Mouse (Mus musculus) left cerebral cortex, postnatal 4 days (tissue): ENCODE results near the gene 2010111I01Rik. TPM values are rescaled to one million over a fixed set of nuclear protein-coding genes. Genes with fewer than 3 reads are reported as not detected.

Experiments used
- DNase-seq: peaks from one replicate; pipeline ENCODE4 v3.0.0-alpha.2; 2022
- intact Hi-C: fragments of 180-260 bp; cut with DNase I; formaldehyde crosslinking; loops from one replicate; pipeline ENCODE4 v1.15.1; 2025
- total RNA-seq, 2 experiments: library from RNA; stranded (reverse); gene quantifications; 2 replicates each; pipeline ENCODE4 v1.2.3; 2021

Gene 2010111I01Rik
- total RNA-seq, 2 experiments from 2014 or later: 42.3 to 51.9 TPM

GRCm38 (mm10) chr13:63277316-63277715 is 312.6 kb downstream of the 2010111I01Rik start:
- DNase-seq: no peak
- intact Hi-C loops: no loop called here

DNA sequence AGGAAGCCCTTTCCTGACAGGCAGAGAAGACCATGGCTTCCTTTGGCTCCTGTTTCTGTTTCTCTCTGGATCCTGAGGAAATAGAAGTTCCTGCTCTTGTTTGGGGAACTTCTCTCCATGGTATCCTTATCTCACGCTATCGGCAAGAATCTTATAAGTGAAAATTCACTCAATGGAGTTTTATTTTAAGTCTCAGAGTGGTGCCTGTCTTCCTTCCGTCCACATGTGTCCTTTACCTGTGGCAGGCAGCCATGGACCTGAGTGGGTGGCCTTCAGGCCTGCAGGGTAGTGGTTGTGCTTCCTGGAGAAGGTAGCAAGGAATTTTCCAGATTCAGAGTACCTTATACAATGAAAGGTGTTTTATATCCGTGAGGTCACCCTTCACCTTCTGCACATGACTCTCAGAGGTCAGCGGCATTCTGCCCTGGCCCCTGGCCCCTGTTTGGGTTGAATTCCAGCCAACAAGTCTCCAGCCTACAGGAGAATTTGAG is 313.5 kb downstream of the 2010111I01Rik start:
- intact Hi-C loops: no loop called here

DNA sequence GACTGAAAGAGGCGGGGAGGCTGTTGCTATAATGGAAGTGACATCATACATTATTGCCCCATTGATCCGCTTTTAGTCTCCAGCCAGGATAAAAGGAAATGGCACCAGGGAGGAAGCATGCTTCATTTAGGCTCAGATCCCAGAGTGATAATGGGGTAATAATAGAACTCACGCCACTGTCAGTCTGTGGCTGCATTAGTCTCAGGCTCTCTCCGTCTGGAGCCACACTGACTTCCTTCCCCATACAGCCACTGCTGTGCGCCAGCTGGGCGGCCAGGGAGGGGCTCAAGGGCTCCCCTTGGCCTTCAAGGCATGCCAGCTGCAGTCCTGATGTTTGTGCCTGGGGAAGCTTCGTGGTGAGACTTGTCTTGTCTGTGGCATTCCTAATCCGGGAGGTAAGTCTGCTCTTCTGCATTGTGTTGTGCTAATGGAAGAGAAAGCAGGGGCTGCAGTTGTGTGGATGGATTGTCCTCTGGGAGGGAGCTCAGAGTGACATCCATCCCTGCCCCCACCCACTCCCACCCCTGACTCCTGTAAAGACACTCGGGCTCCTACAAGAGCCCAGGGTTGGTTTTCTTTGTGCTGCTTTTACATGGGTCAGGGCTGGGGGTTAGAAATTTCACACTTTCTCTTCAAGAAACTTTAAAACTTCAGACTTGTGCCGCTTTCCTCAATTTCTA is 314.2 kb downstream of the 2010111I01Rik start:
- intact Hi-C loops: no loop called here
- DNase-seq: no peak

More for the DNA sequence above, 313.5 kb downstream of the 2010111I01Rik start:
- no peak for DNase-seq

- DNase-seq: no peak
- intact Hi-C loops: no loop called here
Measured at GRCm38 (mm10) chr13:63279807-63280206, 315.1 kb downstream of the 2010111I01Rik start.

DNA sequence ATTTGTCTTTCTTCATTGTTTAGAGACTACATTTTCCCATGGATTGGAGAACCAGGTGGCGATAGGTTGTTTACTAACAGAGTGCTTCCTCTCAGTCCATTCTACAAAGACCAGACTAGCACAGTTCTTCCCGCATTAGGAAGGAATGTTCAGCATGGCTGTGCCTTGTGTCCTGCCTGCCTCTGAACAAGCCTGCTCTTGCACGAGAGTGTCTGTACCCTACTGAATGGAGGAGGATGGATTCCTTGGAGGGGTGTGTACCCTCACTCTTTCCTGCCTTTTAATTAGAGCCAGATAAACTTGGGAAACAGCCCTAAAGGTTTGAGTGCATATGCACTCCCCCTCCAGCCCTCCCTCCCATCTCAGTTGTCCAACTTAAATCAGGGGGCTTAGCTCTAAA is 315.7 kb downstream of the 2010111I01Rik start:
- DNase-seq: no peak
- intact Hi-C loops: no loop called here

- DNase-seq: no peak
- intact Hi-C loops: no loop called here
Measured at GRCm38 (mm10) chr13:63281206-63281605, 316.5 kb downstream of the 2010111I01Rik start.

- DNase-seq: no peak
- intact Hi-C loops: no loop called here
Measured at GRCm38 (mm10) chr13:63283236-63283635, 318.5 kb downstream of the 2010111I01Rik start.

GRCm38 (mm10) chr13:63284748-63285147 is 320.1 kb downstream of the 2010111I01Rik start:
- intact Hi-C loops: no loop called here
- DNase-seq: no peak

DNA sequence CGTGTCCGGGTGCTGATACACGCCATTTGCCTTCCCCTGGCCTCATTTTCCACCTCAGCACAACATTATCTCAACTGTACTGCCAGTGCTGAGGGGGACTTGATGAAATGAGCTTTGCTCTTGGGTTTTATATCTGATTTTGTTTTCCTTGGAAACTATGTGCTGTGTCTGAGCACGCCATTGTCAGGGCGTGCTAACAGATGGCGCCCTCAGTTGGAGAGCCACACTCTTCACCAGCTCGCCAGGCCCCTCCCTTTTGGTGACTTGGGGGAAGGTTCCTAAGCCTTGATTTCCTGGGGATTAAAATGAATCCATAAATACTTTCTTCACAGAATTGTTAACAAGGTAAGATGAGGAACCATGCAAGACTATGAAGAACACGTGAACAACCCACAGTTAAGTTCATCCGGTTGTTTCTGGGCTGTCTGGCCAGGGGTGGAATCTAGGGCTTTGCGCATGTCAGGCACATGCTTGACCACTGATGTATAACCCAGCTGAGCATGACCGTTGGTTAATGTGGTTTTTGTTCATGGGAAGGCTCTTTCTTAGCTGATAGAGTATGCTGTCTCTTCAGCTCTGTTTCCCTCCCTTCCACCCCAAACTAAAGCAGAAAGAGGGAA is 321.9 kb downstream of the 2010111I01Rik start:
- DNase-seq: peak; percentile 21
- intact Hi-C loops: no loop called here

DNA sequence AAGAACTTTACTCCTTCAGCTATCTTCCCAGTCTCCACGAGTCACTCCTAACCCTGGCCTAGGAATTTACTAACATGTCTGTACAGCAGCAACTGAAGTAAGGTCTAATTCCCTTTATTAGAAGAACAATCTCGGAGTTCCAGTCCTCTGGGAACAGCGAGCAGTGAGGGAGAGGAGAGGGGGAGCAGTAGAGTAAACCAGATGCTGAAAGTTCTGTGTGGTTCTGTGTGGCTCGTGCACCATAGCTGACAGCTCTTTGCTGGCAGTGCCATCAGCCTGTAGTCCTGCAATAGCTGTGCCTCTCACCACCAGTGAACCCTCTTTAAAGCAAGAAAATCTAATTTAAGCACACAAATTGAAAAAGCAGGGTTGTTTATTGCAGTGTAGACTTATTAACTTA is 324.5 kb downstream of the 2010111I01Rik start:
- intact Hi-C loops: no loop called here
- DNase-seq: no peak

DNA sequence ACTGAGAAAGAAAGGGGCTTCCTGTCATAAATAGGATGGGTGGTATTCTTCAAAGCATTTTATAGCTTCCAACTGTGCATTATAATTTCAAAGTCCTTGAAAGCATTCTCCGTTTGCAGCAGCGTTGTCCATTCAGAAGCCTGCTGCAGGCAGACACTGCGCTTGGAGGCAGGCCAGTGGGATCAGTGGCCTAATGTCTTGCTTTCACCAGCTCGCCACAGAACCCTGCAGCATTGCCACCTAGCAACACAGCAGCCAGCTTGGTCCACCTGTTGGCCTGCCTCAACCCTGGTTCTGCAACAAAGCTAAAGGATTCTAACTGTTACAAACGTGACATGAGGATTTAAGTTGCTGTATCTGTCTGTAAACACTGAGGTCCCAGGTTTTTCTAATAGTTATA is 325.0 kb downstream of the 2010111I01Rik start:
- DNase-seq: no peak
- intact Hi-C loops: no loop called here

GRCm38 (mm10) chr13:63290126-63290525 is 325.4 kb downstream of the 2010111I01Rik start:
- intact Hi-C loops: no loop called here
- no peak for DNase-seq

DNA sequence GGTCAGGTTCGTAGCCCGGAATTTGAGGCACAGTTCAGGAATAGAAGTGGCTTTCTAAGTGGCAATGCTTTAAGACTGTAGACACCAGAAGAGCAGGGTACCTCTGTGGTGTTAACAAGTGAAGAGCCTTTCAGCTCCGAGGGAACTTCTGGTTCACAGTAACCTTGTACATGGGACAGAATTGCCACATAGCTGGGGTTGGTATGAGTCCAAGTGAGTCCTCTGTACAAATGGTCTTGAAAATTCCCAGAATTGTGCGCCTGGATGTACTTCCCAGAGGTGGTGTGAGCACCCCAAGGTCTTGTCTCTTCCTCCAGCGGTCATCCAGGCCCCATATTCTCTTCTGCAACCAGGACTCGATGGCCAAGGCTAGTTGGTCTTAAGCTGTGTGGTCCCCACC is 326.3 kb downstream of the 2010111I01Rik start:
- intact Hi-C loops: no loop called here
- no peak for DNase-seq

DNA sequence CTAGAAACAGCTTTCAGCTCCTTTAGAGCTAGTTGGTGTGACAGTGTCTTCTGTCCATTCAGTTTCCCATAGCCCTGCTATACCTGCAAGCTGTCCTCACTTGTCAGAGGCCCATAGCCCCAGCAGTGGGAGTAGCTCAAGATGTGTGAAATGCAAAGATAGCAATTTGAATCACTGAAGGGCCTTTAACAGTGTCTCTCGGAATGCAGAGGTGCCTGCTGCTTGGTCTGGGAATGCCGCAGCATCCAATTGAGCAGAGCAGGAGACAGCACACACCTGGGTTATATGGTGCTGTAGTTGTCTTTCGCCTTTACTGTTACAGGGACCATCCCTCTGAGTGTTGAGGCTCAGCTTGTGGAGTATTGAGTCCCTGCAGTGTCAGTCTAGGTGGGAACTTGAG is 329.0 kb downstream of the 2010111I01Rik start:
- no peak for DNase-seq
- intact Hi-C loops: no loop called here

DNA sequence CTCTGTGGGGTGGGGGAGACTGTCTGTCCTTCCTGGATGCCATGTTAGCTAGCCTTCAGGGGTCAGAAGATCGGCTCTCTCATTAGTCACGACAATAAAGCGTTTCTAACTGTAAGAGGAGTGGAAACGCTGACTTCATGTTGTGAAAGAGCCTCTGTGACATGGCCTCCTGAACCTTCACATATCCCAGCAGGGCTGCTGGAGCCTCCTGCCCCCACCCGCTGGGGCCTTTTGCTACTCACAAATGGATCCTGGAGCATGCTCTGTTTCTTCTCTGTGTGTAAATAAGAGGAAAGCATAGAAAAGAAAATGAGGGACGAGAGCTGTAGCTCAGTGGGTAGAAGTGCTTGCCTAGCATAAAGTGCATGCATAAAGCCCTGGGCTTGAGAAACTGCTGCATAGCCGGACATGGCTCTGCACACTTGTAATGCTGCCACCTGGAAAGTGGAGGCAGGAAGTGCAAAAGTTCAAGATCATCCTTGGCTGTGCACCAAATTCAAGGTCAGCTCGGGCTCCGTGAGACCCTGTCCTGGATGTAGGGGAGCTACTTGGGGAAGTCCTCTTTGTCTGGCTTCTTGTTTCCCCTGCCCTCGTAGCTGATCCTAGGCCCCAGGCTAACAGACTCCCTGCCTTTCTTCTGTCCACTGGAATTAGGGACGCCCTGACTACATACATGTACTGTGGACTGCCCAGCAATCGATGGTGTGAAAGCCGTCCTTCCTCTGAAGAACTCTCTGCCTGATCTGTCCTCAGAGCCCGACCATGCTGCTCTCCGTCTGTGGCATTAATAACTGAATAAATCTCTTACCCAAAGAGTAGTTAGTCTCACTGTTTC is 329.9 kb downstream of the 2010111I01Rik start:
- DNase-seq: no peak
- intact Hi-C loops: no loop called here

- no peak for DNase-seq
- intact Hi-C loops: no loop called here
Measured at GRCm38 (mm10) chr13:63296300-63296699, 331.6 kb downstream of the 2010111I01Rik start.

GRCm38 (mm10) chr13:63297003-63297402 is 332.3 kb downstream of the 2010111I01Rik start:
- intact Hi-C loops: no loop called here
- no peak for DNase-seq

- DNase-seq: no peak
- intact Hi-C loops: no loop called here
Measured at GRCm38 (mm10) chr13:63297933-63298332, 333.2 kb downstream of the 2010111I01Rik start.

GRCm38 (mm10) chr13:63298931-63299330 is 334.2 kb downstream of the 2010111I01Rik start:
- intact Hi-C loops: no loop called here
- DNase-seq: no peak

- intact Hi-C loops: no loop called here
- no peak for DNase-seq
Measured at GRCm38 (mm10) chr13:63300929-63301328, 336.2 kb downstream of the 2010111I01Rik start.

GRCm38 (mm10) chr13:63301764-63302209 is 337.1 kb downstream of the 2010111I01Rik start:
- no peak for DNase-seq
- intact Hi-C loops: no loop called here
